Mouse (Mus musculus) lung, adult 2 months (tissue): ENCODE measurements around the gene Erich3. TPM values are rescaled to one million over a fixed set of nuclear protein-coding genes. Genes with fewer than 3 reads are reported as not detected.
A peak's percentile ranks its signal among the peaks of the same experiment; 100 is the strongest.

Experiments used
- DNase-seq: peaks from one replicate; pipeline ENCODE4 v3.0.0; 2022
- H3K4me1 ChIP-seq: fragments of 200-500 bp; 2 replicates; pipeline ENCODE4 v1.6.1; 2011; ENCODE audit warnings: low read length; ENCODE audit not compliant: control insufficient read depth, insufficient read depth
- H3K4me3 ChIP-seq: fragments of 200-500 bp; replicated peaks from 2 replicates; pipeline ENCODE3; 2011; ENCODE audit warnings: low read depth, mild to moderate bottlenecking, control low read depth, low read length; ENCODE audit errors: extremely low read depth
- CTCF ChIP-seq: fragments of 200-500 bp; IDR thresholded peaks from 2 replicates; pipeline ENCODE4 v1.5.1; 2011; ENCODE audit warnings: mild to moderate bottlenecking, low read length, control low read depth; ENCODE audit not compliant: insufficient read depth
- POLR2A ChIP-seq: fragments of 200-500 bp; IDR thresholded peaks from 2 replicates; pipeline ENCODE4 v1.6.1; 2011; ENCODE audit warnings: low read depth, mild to moderate bottlenecking, control low read depth, low read length, borderline replicate concordance; ENCODE audit errors: extremely low read depth
- WGBS: fragments of 180-500 bp; shearing (Covaris S2); methylation state at CpG from one replicate; pipeline ENCODE4 v1.1.7; 2018; 5-methylcytosine and 5-hydroxymethylcytosine counted together
- polyA plus RNA-seq: library from polyadenylated mRNA; depleted of rRNA; stranded (reverse); fragments of >200 nt; gene quantifications from 2 replicates; pipeline ENCODE4 v1.2.3, GENCODE M21; 2012

The Erich3 gene
- polyA plus RNA-seq, 1 experiment, result 2.6 TPM

DNA sequence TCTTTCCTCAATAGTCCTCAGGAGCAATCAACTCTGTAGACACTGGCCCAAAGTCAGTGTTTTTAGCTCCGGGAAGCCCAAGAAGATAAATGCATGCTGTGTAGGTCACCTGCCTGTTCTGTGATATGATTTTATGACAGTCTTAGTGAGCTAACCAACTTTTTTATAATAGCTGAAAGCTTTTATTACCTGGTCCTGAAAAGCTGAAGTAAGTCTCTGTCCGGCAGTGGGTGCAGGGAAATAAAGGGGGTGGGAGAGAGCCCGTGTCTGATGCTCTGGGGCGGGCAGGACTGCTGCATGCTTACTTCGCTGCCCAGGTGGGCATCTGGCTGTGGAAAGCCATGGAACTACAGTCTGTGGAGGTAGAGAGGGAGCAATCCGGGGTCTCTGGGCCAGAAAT is 6.9 kb downstream of the Erich3 start:
- no peak for DNase-seq
- TF ChIP-seq POLR2A, result no peak
- TF ChIP-seq CTCF, result no peak
- WGBS, result 83% methylated on average over 6 of the region's 6 CpGs

GRCm38 (mm10) chr3:154671013-154671412 is 7.4 kb downstream of the Erich3 start:
- WGBS, result 66% methylated on average over 5 of the region's 5 CpGs
- TF ChIP-seq POLR2A, result no peak
- no peak for TF ChIP-seq CTCF
- DNase-seq, result no peak
- Histone ChIP-seq H3K4me3 (no peak overlapping the region), H3K4me1 (no peaks in the 10 kb centered on the region)

More for the DNA sequence above, 6.9 kb downstream of the Erich3 start:
- Histone ChIP-seq H3K4me1 (no peaks in the 10 kb centered on the region), H3K4me3 (no peak overlapping the region)

DNA sequence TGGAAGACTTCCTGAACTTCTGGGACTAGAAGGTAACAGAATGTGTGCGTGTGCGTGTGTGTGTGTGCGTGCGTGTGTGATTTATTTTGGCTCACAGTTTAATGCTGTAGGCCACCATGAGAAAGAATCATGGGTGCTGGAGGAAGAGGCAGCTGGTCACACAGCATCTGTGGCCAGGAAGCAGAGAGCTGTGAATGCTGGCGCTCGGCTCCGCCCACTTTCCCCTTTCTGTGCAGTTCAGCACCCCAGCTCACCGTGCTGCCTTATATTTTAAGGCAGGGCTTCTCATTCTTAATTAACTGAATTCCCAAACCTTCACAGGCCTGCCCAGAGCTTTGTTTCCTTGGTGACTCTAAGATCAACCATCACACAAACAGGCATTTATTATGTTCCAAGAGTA is 9.7 kb downstream of the Erich3 start:
- no peak for DNase-seq
- Histone ChIP-seq H3K4me1 (no peaks in the 10 kb centered on the region), H3K4me3 (no peak overlapping the region)
- WGBS, result 61% methylated on average over 8 of the region's 8 CpGs
- TF ChIP-seq CTCF, result no peak
- no peak for TF ChIP-seq POLR2A

DNA sequence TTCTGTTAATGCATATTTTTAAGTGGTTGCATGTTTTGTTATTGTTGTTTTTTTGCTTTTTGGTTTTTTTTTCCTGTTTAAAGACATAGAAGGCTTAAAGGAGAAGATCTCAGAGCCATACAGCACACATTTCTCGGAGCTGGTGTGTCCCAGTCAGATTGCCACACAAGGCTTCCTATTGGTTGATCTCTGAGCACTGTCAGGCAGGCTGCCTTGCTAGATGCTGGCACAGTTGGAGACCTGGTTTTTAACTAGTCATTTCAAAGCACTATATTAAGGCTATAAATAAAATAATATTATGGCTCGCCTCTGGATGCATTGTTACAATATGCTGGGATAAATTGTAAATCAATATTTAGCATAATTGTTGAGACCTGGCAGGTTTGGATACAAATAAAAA is 18.9 kb downstream of the Erich3 start:
- TF ChIP-seq POLR2A, result no peak
- TF ChIP-seq CTCF, result no peak
- Histone ChIP-seq H3K4me3 (no peak overlapping the region), H3K4me1 (no peaks in the 10 kb centered on the region)
- 60% methylated on average over 2 of the region's 2 CpGs for WGBS
- no peak for DNase-seq

DNA sequence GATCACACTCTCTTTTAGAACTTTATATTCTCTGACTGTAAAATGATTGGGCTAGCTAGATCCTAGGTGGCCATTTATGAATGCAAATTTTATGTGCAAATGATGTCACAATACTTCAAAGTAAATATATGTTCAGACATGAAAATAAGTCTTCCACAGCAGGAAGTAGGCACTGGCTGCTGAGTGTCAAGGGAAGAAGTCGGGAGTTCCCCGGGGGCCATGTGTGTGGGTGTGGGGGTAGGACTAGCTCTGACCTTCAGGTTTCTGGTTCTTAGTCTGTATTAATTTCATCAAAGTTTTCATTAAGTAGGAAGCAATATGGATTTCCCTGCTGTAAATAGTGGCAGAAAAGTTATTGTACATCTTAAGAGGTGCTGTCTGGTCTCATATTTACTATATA is 20.0 kb downstream of the Erich3 start:
- 53% methylated on average over 2 of the region's 2 CpGs for WGBS
- H3K4me1 ChIP-seq, result no peaks in the 10 kb centered on the region
- H3K4me3 ChIP-seq, result no peak overlapping the region
- DNase-seq, result no peak
- TF ChIP-seq POLR2A (no peak), CTCF (no peak)

DNA sequence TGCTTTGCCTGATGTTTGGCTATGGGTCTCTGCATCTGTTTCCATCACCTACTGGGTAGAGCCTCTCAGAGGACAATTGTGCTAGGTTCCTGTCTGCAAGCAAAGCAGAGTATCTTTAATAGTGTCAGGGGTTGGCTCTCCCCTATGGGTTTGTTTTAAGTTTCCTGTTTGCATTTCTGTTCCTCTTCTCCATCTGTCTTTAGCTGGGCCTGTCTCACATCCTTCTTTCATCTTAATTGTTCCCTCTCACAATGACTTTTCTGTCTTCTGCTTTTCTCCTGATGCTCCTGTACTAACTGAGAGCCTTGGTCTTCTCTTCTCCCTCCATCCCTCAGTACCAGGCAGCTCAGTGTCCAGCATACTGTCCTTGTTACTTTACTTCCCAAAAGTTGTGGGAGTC is 26.6 kb downstream of the Erich3 start:
- no peak for DNase-seq
- H3K4me1 ChIP-seq, result peaks cover 4% of the 10 kb centered on the region; the same call in 1 of the 2 replicates
- no peak overlapping the region for H3K4me3 ChIP-seq
- TF ChIP-seq POLR2A, result no peak
- TF ChIP-seq CTCF, result no peak

DNA sequence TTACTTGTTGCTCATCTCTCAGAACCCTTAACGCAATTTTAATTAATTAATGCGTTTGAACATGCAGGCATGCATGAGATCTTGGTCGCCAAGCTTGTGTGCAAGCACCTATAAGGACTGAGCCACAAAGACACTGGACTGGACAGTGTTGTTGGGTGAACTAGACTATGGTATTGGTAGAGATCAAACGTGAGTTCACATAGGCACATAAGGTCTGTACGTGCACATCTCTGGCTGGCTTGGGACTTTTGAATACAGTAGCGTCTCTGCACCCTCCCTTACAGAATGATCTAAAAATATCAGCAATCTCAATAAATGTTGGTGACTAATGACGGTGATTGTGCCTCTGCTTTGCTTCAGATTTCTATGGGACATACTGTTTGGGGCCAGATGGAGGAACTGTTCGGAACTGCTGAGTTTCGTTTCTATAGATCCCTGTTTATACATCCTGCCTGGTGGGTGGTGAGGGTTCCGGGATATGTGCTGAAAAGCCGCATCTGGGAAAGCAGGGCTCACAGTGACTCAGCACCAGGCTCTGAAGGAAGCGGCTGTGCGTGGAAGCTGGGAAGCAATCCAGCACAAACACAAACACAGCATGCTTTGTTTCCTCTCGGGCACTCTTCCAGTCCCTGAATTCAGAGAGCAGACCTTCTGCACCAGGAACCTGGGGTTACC is 28.4 kb downstream of the Erich3 start:
- DNase-seq, result peak; percentile 36
- TF ChIP-seq CTCF (no peak), POLR2A (no peak)
- Histone ChIP-seq H3K4me1 (peaks cover 4% of the 10 kb centered on the region; the same call in 1 of the 2 replicates), H3K4me3 (no peak overlapping the region)
- 30% methylated on average over 14 of the region's 14 CpGs for WGBS

DNA sequence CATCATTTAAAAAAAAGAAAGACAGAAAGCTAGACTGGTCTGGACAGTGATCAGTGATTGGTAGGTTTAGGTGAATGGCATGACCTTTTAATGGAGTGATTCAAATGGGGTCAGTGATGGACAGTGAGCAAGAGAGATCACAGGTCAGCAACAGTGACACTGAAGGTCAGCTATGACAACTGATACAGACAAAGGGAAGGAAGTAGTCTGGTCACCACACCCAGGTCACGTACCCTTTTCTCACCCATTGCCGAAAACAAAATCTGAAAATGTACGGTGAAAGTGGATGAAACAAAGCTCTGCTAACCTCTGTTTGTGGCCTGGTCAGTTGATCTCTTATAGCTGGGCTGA is 28.9 kb downstream of the Erich3 start:
- H3K4me3 ChIP-seq, result no peak overlapping the region
- whole genome bisulfite sequencing, result 44% methylated on average over 3 of the region's 3 CpGs
- no peak for TF ChIP-seq POLR2A
- TF ChIP-seq CTCF, result no peak

GRCm38 (mm10) chr3:154693902-154694301 is 30.2 kb downstream of the Erich3 start:
- no peak for DNase-seq
- H3K4me1 ChIP-seq, result peaks cover 4% of the 10 kb centered on the region; the same call in 1 of the 2 replicates
- TF ChIP-seq POLR2A (no peak), CTCF (no peak)
- H3K4me3 ChIP-seq, result no peak overlapping the region
- 50% methylated on average over 4 of the region's 4 CpGs for WGBS

More for the DNA sequence above, 28.9 kb downstream of the Erich3 start:
- DNase-seq, result no peak
- peaks cover 4% of the 10 kb centered on the region; the same call in 1 of the 2 replicates for H3K4me1 ChIP-seq

GRCm38 (mm10) chr3:154696611-154697010 is 33.0 kb downstream of the Erich3 start:
- no peak for TF ChIP-seq CTCF
- no peak for TF ChIP-seq POLR2A
- Histone ChIP-seq H3K4me1 (peaks cover 4% of the 10 kb centered on the region; the same call in 1 of the 2 replicates), H3K4me3 (no peak overlapping the region)
- WGBS, result 83% methylated on average over 3 of the region's 3 CpGs
- no peak for DNase-seq

DNA sequence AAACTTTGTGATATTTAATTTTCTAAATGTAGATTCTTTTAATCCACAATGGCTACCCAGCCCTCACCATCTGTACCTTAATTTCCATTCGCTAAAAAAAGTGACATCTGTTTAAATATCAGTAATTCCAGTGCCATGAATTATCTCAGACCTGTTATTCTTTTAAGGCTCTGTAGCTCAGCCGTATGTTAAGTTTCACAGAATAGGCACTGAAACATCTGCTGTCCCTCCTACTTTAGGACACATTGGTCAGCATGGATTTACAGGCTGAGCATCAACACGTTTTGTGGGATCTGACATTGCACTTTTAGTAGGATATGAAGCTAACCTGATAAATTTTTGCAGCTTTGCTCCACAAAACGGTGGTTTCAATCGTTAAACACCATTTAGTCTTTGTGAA is 35.2 kb downstream of the Erich3 start:
- DNase-seq, result no peak
- H3K4me3 ChIP-seq, result no peak overlapping the region
- 64% methylated on average over 5 of the region's 5 CpGs for WGBS
- no peaks in the 10 kb centered on the region; the same call in 1 of the 2 replicates for H3K4me1 ChIP-seq
- TF ChIP-seq CTCF (no peak), POLR2A (no peak)
